Mouse (Mus musculus) right cerebral cortex, postnatal 10 days (tissue): ENCODE results near the gene Cd28.
"Not testable (repeated sequence)": the region's sequence is repeated elsewhere in the genome, so short reads cannot be mapped to it uniquely, and the experiment has no call there.

Experiments
- DNase-seq, 2 experiments: peaks; one replicate each; pipeline ENCODE4 v3.0.0; 2021; ENCODE audit warnings: low spot score in 2 of 2

Gene Cd28

GRCm38 (mm10) chr1:60799795-60800345, 83.3 kb downstream of the Cd28 start:
- peak; percentile 41 to 56 for DNase-seq

DNA sequence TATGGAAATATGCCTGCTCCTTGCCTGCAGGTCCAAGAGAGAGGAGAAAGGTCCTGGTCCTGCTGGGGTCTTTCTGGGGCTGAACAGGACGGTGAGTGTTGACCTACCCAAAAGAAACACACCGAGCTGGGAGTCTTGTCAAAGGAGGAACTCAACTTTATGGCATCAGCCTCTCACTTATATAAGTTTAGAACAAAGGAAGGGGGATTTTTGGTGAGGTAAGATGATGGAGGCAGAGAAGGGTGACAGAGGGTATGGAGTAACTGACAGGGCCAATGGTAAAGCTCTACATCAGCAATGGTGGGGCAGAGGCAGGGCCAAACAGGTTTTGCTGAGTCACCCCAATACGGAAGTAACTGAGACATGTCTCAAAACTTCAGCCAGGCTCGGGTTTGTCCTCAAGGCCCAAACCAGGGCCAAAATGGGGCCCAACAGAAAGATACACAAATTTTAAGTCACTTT, 84.6 kb downstream of the Cd28 start:
- no peak for DNase-seq

DNA sequence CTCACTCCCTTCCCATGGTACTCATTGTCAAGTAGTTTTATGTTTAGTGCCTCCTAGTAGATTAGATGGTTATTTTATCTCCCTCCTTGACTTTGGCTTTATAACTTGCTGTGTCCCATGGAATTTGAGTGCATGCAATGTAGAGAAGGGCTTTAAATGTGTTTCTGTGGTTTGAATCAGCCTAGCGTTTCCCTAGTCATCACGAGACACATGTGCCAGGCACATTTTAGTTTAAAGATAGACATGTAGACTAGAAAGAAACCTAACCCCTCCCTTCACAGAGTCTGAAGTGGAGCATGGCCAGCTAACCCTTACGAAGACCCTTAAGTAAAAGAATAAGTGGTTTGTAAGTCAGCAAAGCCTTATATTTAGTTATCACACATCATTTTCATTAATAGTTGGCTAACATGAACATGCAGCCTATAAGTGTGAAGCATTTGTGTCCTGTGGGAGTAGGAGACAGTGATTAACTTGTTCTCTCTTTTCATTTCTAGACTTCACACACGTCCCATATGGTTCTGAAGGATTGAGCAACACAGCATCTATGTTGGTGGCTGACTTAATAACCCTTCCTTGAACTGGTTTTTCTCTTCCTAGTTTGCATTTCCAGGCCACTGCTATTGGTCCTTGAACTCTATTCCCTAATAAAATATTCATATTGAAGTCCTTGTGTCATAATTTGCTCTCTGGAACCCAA, 86.7 kb downstream of the Cd28 start:
- no peak for DNase-seq

- DNase-seq = no peak
Measured at GRCm38 (mm10) chr1:60803825-60804696, 87.5 kb downstream of the Cd28 start.

DNA sequence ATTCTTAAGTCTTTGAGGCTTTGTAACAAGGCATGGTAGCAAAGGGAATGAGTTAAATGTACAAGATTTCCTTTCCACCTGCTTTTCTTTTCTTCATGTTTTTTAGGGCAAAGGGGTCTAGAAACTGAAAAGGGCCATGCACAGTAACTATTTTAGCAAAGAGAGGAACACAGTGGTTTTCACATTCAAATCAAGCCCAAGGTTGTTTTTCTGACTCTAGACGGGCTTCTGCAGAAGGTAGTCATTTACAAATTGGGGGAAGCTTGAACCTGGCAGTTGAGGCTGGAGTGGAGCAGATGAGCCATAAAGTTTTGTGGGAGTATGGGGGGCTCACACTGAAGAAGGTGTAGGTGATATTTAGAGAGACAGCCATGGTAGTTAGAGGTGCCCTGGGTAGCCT, 88.6 kb downstream of the Cd28 start:
- DNase-seq = no peak

DNA sequence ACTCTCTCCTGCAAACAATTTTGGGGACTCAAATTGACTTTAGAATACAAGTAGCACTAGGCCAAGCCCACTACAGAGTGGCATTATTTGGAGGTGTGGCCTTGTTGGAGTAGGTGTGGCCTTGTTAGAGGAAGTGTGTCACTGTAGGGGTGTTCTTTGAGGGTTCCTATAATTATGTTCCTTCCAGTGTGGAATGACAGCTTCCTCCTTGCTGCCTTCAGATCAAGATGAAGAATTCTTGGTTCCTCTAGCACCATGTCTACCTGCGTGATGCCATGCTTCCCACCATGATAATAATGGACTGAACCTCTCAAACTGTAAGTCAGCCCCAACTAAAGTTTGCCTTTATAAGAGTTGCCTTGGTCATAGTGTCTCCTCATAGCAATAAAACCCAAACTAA, 91.1 kb downstream of the Cd28 start:
- DNase-seq = no peak

DNA sequence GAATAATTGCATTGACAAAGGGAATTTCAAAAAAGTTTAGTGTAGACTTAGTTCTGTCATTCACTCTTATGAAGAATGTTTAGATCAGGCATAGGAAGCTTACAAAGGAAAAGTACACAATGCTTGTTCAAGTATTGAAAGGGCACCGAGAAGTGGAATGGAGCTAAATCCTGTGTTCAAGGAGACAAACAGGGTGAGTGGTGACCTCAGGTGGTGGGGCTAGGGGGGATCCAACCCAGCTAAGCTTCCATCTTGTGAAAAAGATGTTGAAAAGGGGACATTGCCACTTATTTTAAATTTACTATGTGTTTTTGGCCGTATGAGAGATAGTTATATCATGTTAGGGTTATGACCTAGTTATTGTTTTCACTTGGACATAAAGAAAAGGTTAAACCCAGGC, 91.9 kb downstream of the Cd28 start:
- no peak for DNase-seq

- no peak for DNase-seq
Measured at GRCm38 (mm10) chr1:60809166-60809565, 92.6 kb downstream of the Cd28 start.

DNA sequence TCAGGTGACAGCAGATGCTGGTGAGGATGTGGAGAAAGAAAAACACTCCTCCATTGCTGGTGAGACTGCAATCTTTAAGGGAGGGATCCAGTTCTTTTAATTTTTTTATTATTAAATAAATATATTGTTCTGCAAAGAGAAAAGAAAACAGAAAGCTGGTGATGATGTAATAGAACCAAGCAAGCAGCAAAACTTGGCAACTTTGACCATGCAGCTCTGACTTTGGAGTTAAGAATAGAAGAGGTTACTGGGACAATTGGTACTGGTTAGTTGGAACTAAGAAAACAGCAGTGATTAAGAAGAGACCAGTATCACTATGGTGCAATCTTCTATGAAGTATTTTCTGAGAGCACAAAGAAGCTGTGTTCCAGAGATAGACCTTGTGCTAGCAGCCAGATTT, 94.2 kb downstream of the Cd28 start:
- no peak for DNase-seq

DNA sequence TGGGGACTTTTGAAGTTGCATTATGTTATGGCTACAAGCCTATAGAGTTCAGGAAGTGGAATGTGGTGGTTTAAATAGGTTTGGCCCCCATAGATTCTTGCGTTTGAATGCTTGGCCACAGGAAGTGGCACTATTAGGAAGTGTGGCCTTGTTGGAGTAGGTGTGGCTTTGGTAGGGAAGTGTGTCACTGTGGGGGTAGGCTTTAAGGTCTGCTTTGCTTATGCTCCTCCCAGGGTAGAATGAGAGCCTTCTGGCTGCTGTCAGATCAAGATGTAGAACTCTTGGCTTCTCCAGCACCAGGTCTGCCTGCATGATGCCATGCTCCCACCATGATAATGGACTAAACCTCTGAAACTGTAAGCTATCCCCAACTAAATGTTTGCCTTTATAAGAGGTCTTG, 95.4 kb downstream of the Cd28 start:
- DNase-seq = no peak

GRCm38 (mm10) chr1:60813411-60813810, 96.8 kb downstream of the Cd28 start:
- no peak for DNase-seq

- DNase-seq = no peak
Measured at GRCm38 (mm10) chr1:60815912-60816311, 99.3 kb downstream of the Cd28 start.

DNA sequence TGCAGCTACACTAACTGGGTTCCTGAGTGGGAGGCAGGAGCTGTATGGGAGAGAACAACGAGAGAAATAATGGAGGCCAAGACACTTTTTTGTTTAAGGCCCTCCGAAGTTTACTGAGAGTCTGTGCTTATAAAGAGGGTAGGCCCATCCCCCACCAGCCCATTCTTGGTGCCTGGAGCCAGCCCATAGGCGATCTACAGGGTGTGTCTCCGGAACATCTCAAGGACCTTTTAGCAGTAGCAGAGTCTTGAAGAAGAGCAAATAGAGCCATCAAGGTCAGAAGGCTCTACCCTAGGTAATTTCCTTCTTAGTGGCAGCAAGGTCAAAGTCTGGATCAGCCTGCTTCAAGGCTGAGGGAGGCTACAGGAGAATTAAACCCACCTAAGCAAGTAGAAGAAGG, 101.9 kb downstream of the Cd28 start:
- not testable (repeated sequence) for DNase-seq

DNA sequence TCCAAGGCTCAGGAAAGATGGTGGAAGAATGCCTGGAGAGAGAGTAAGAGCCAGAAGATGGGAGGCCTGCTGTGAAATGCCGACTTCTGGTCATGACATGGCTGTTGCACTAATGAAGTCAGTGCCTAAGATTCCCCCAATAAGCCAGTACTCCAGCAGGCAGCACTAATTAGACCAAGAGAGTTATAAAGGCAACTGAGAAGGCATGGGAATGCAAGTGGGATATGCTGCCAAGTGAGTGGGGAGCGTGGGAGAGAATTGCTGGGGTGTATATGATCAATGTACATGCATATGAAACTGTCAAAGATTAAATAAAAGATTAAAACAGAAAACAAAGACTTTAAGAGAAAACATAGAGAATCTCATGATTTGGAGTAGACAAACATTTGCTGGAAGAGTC, 103.4 kb downstream of the Cd28 start:
- no peak for DNase-seq

DNA sequence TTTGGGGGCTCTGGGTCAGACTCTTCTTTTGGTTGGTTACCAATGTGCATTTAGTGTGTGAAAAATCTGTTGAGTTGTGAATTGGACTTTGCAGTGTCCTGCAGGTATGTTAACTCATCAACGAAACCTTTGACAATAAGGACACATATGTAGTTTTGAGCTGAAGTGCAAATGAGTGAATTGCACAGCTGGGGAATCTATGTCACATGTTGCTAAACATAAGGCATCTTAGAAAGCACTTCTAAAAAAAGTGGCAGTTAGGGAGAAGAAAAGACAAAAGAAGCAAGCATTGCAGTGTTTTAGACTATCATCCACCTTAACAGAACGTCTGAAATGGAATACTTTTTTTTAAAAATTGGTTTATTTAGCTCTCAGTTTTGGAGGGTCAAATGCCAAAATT, 104.4 kb downstream of the Cd28 start:
- DNase-seq = no peak

DNA sequence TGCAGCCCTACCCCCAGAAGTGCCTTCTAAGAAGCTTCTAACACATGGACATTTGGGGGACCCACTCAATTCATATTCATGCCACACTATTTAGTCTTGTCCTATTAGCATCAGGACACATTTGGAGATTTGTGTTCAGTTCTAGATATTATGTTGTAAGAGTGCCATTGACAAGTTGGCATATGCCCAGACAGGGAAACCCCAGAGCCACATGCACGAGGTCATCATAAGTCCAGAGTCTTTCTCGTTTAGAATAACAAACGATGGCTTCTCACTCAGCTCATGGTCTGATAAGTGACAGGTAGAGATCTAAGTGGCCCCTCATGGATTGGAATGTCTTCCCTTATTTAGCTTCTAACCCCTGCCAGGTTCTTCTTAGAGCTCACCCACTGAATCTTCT, 105.0 kb downstream of the Cd28 start:
- DNase-seq = no peak
